Mouse (Mus musculus) midbrain, postnatal 0 days (tissue): ENCODE measurements around the gene Sipa1l1. TPM values are rescaled to one million over a fixed set of nuclear protein-coding genes. Genes with fewer than 3 reads are reported as not detected.

Source experiments
- ATAC-seq: fragments of 200-750 bp; cut with Nextera tagmentation; 2 replicates; pipeline ENCODE4 v1.8.0; 2017; ENCODE audit warnings: moderate number of reproducible peaks, mild to moderate bottlenecking, moderate TSS enrichment, moderate library complexity; ENCODE audit not compliant: low FRiP score
- DNase-seq: peaks from one replicate; pipeline ENCODE4 v3.0.0-alpha.2; 2015; ENCODE audit warnings: low spot score
- H3K27ac ChIP-seq: fragments of 300-500 bp; sonication (generic); 2 replicates; pipeline ENCODE4 v1.5.1; 2014; ENCODE audit warnings: low read depth, mild to moderate bottlenecking, low read length, mixed read lengths
- H3K27me3 ChIP-seq: fragments of 300-500 bp; sonication (generic); 2 replicates; pipeline ENCODE4 v1.6.1; 2014; ENCODE audit warnings: low read length, control low read depth, mixed read lengths; ENCODE audit not compliant: insufficient read depth
- H3K36me3 ChIP-seq: fragments of 300-500 bp; sonication (generic); 2 replicates; pipeline ENCODE4 v1.6.1; 2014; ENCODE audit warnings: low read length, control low read depth, mixed read lengths; ENCODE audit not compliant: insufficient read depth
- H3K4me1 ChIP-seq: fragments of 300-500 bp; sonication (generic); 2 replicates; pipeline ENCODE4 v1.6.1; 2014; ENCODE audit warnings: mild to moderate bottlenecking, control low read depth, antibody characterized with exemption, low read length, mixed read lengths; ENCODE audit not compliant: insufficient read depth
- H3K4me2 ChIP-seq: fragments of 300-500 bp; sonication (generic); 2 replicates; pipeline ENCODE4 v1.6.1; 2014; ENCODE audit warnings: low read depth, mild to moderate bottlenecking, low read length, mixed read lengths; ENCODE audit not compliant: poor library complexity, severe bottlenecking
- H3K4me3 ChIP-seq: fragments of 300-500 bp; sonication (generic); 2 replicates; pipeline ENCODE4 v1.5.1; 2014; ENCODE audit warnings: low read depth, mild to moderate bottlenecking, low read length, moderate library complexity
- H3K9ac ChIP-seq: fragments of 300-500 bp; sonication (generic); replicated peaks from 2 replicates; pipeline ENCODE4 v1.6.1; 2014; ENCODE audit warnings: mild to moderate bottlenecking, low read length, moderate library complexity, mixed read lengths; ENCODE audit not compliant: poor library complexity, severe bottlenecking
- H3K9me3 ChIP-seq: fragments of 300-500 bp; sonication (generic); 2 replicates; pipeline ENCODE4 v1.6.1; 2016; ENCODE audit warnings: low read length, control low read depth
- CTCF ChIP-seq: IDR thresholded peaks from 2 replicates; pipeline ENCODE4 v1.5.1; 2016; ENCODE audit warnings: antibody characterized with exemption, mild to moderate bottlenecking
- WGBS: fragments of 180-500 bp; shearing (Covaris S2); extraction: QIAGEN DNeasy Blood & Tissue Kit; methylation state at CpG from one replicate; pipeline ENCODE4 v1.1.7; 2014; 5-methylcytosine and 5-hydroxymethylcytosine counted together
- polyA plus RNA-seq: library from polyadenylated mRNA; unstranded; fragments of >200 nt; fragmentation: Nextera tagmentation; extraction: Ambion mirVana; gene quantifications from 2 replicates; pipeline ENCODE4 v1.2.1, GENCODE M21; 2015
- total RNA-seq: library from RNA; depleted of rRNA; stranded (reverse); fragments of >200 nt; gene quantifications from 2 replicates; pipeline ENCODE4 v1.2.3, GENCODE M21; 2014

Sipa1l1 gene
- total and polyA plus RNA-seq, 2 experiments from 2014 or later = 7.1 to 22.2 TPM

DNA sequence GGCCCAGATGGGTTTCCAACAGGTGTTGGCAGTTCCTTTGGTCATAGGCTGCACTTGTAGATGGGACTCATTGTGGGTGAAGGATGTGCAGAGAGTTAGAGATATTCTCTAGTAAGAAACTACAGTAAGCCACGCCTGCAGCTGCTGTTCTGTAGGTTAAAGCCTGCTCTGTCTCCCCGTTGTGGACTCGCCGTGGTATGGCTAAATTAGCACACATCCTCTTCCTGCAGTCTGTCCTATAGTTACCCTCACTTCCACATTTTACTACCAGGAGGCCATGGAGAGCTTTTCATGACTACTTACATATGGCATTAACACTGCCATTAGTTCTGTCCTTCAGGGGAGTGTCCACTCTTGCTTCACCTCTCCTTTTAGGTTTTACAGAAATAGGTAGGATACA is 232.3 kb downstream of the Sipa1l1 start:
- WGBS = 88% methylated on average over 4 of the region's 4 CpGs
- Histone ChIP-seq H3K4me2 (no peak overlapping the region), H3K27ac (no peak overlapping the region), H3K9ac (no peak overlapping the region), H3K27me3 (no peaks in the 10 kb centered on the region), H3K36me3 (no peaks in the 10 kb centered on the region), H3K9me3 (no peaks in the 10 kb centered on the region), H3K4me3 (no peak overlapping the region), H3K4me1 (0 out of 2 replicates have a peak, but pooled peaks cover 3% of the 10 kb centered on the region)
- no peak for TF ChIP-seq CTCF
- ATAC-seq = no peak
- no peak for DNase-seq

DNA sequence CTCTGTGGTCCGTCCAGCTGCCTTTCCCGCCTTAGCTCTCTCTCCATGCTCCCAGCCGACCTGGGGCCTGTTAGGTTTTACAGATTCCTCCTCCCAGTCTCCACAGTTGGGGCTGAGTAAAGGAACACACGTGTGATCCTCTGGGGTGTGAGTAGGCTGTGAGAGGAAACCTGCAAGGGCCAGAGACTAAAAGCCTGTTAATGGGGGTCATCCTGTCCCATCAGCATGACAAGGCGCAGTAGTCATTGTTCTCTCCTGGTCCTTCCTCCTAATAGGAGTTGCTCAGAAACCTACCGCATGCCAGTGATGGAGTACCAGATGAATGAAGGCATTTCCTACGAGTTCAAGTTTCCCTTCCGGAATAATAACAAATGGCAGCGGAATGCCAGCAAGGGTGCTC is 233.5 kb downstream of the Sipa1l1 start:
- no peak overlapping the region for H3K4me3 ChIP-seq
- ATAC-seq (no peak), DNase-seq (no peak)
- H3K4me1 ChIP-seq = 0 out of 2 replicates have a peak, but pooled peaks cover 3% of the 10 kb centered on the region
- TF ChIP-seq CTCF = no peak
- H3K4me2 ChIP-seq = no peak overlapping the region
- H3K9ac ChIP-seq = no peak overlapping the region
- H3K9me3 ChIP-seq = no peaks in the 10 kb centered on the region
- H3K27ac ChIP-seq = no peak overlapping the region
- no peaks in the 10 kb centered on the region for H3K36me3 ChIP-seq
- WGBS = 86% methylated on average over 9 of the region's 9 CpGs
- H3K27me3 ChIP-seq = no peaks in the 10 kb centered on the region

DNA sequence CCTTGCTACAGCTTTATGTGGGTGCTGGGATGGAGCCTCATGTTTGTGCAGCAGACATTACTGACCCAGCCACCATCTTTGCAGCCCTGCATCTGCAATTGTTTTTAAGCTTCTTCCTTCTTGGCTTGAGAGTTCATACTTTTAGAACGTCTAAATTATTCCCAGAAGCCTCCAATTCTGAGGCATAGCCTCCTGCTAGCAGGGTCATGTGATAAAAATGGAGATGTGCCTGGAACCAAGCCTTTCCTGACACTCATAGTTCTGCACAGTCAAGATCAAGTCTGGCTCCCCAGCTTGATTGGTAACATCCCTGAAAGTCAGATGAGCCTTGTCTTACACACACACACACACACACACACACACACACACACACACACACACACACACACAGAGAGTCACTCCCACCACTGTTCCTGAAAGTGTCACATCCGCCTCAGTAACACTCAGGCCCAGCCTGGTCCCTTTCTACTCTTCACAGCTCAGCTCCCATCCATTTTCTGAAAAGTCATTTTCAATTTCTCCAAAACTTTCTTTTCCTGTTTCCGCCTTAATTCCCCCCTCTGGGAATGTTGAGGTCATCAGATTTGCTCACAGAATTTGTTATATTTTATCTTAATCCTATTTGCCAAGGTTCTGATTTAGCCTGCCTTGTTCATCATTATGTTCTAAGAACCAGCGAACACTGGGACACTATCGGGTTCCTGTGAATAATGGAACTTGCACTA is 238.6 kb downstream of the Sipa1l1 start:
- ATAC-seq = no peak
- H3K9ac ChIP-seq = no peak overlapping the region

DNA sequence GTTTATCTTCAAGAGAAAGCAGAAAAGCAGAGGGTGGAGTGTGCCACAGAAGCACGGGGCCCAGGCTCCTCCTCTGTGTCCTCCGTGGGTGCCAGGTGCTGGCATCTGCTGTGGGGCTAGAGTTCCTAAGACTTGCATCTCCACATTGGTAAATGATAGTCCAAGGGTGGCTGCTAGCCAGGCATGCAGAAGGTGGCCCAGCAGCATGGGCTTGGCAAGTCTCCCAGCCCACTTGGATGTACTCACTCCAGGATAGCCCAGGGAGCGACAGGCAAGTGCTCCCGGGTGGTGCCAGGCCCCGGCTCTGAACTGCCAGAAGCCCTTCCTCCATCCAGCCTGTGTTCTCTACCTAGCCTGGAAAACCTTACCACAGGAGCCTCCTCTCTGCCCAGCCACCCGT is 239.4 kb downstream of the Sipa1l1 start:
- DNase-seq (peak; percentile 53), ATAC-seq (no peak)
- no peaks in the 10 kb centered on the region for H3K4me1 ChIP-seq
- no peak for TF ChIP-seq CTCF
- no peaks in the 10 kb centered on the region for H3K36me3 ChIP-seq
- H3K4me3 ChIP-seq = no peak overlapping the region
- no peak overlapping the region for H3K4me2 ChIP-seq
- H3K9me3 ChIP-seq = no peaks in the 10 kb centered on the region
- WGBS = 71% methylated on average over 6 of the region's 6 CpGs
- H3K9ac ChIP-seq = no peak overlapping the region
- H3K27me3 ChIP-seq = no peaks in the 10 kb centered on the region
- H3K27ac ChIP-seq = no peak overlapping the region

More for the DNA sequence above, 238.6 kb downstream of the Sipa1l1 start:
- H3K4me1 ChIP-seq = no peaks in the 10 kb centered on the region
- H3K36me3 ChIP-seq = no peaks in the 10 kb centered on the region
- no peak for TF ChIP-seq CTCF
- DNase-seq = no peak
- WGBS = 45% methylated on average over 5 of the region's 5 CpGs
- H3K27ac ChIP-seq = no peak overlapping the region
- H3K4me2 ChIP-seq = no peak overlapping the region
- no peaks in the 10 kb centered on the region for H3K27me3 ChIP-seq
- no peak overlapping the region for H3K4me3 ChIP-seq
- H3K9me3 ChIP-seq = no peaks in the 10 kb centered on the region

DNA sequence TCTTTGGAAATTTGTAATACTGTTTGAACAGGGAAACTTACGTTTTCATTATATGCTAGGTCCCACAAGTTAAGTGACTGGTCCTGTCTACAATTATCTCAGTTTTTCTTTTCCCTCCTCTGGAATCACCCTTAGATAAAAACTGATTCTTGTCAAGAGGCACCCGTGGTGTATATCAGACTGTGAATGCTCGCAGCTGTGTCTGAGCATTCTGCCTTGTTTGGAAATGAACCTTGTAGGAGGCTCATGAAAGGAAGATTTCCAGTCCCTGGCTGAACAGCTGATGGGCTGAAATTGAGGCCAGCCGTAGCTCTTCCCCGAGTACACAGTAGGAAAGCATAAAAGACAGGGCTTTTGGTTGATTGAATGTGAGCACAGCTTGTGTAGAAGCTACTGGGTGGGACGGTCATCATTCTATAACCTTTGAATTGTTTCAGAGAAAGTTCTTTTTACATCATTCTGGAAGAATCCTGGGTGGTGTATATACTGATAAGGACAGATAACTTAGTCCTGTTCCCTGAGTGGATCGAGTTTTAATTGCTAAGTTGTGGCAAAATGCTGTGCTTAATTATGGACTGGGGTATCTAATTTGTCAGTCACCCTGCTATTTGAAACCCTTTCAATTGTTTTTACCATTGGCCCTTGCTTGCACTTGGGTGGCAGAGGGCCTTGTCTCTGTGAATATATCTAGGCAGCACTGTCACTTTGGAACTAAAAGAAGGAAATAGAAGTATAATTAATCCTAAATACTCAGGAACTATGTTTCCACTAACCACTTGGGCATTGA is 240.8 kb downstream of the Sipa1l1 start:
- no peak for TF ChIP-seq CTCF
- Histone ChIP-seq H3K4me2 (no peak overlapping the region), H3K9ac (no peak overlapping the region), H3K27me3 (no peaks in the 10 kb centered on the region), H3K9me3 (no peaks in the 10 kb centered on the region), H3K27ac (no peak overlapping the region), H3K4me1 (no peaks in the 10 kb centered on the region), H3K4me3 (no peak overlapping the region), H3K36me3 (no peaks in the 10 kb centered on the region)
- no peak for ATAC-seq
- DNase-seq = no peak
- WGBS = 70% methylated on average over 7 of the region's 7 CpGs
